Mouse (Mus musculus): ENCODE data around the gene Lrrc1.

Lrrc1 gene

DNA sequence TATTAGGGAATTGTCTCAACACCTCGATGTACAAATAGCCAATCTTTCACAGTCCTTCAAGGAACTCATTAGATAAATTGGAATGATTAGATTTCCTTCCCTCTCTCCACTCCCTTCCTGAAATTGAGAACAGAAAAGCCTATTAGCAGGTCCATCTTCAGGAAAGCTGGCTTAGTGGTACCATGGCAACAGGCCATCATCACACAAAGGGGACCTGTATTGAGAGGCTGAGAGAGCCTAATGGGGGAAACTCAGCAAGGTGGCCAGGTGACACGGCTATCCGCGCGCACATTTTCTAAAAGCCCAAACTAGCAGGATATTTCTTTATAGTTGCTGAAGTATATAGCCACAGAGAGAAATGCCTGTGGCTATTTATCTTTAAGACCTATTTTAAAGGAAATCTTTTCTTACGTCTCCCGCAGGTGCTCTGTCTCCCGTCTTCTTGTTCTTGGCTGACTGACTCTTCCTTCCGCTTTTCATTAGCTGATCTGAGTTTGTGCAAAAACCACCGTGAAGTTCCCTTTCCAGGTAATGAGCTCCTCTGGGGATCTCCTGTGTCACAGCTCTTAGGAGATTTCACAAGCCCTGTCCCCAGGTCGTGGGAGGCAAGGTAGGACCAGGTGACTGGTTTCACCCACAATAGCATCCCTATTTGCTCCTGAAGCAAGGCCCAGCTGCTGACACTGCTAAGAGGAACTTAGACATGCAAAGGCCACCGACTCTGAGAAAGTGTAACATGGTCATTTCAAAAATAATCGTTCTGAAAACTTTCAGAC is 145.6 kb downstream of the Lrrc1 start:
- DNase-seq (ENCODE audit: extremely low read depth, insufficient read length, low spot score), result no peak

GRCm38 (mm10) chr9:77397027-77397426 is 147.6 kb downstream of the Lrrc1 start:
- DNase-seq (ENCODE audit: extremely low read depth, insufficient read length, low spot score), result no peak

GRCm38 (mm10) chr9:77391248-77391647 is 153.4 kb downstream of the Lrrc1 start:
- no peak for DNase-seq (ENCODE audit: extremely low read depth, insufficient read length, low spot score)

DNA sequence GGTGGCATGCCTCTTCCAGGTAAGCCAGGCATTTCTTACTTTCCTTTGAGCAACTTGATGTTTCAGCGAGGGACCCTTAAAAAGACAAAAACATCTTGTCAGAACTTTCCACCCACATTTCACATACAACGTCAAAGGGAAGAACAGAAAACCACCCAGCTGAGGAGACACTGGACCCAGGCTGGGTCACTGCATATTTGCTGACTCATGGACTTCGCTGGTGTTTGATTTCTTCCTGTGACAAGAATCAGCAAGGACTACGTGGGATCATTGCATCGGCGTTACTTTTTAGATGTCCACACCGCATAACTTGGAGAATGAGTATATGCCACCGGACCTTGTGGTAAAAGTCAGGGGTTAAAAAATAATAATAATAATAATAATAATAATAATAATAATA is 155.7 kb downstream of the Lrrc1 start:
- no peak for DNase-seq (ENCODE audit: extremely low read depth, insufficient read length, low spot score)

DNA sequence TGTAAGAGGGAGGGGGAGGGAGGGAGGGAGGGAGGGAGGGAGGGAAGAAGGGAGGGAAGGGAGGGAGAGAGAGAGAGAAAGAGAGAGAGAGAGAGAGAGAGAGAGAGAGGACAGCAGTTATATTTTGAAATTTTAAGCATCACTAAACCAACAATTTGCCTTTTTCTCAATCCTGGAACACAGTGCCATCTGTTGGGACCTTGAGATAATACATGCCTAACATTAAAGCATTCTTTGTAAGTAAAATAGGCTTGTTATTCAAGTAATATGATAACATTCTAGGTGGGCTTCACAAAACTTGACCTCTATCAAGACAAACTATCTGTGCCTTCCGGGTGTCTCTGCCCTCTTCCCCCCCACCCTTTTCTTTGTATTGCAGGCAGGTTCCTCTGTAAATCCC is 157.9 kb downstream of the Lrrc1 start:
- no peak for DNase-seq (ENCODE audit: extremely low read depth, insufficient read length, low spot score)

- DNase-seq (ENCODE audit: extremely low read depth, insufficient read length, low spot score), result no peak
Observed at GRCm38 (mm10) chr9:77385611-77386010, 159.1 kb downstream of the Lrrc1 start.

- no peak for DNase-seq (ENCODE audit: extremely low read depth, insufficient read length, low spot score)
Observed at GRCm38 (mm10) chr9:77384651-77385050, 160.0 kb downstream of the Lrrc1 start.

- DNase-seq (ENCODE audit: extremely low read depth, insufficient read length, low spot score), result no peak
Observed at GRCm38 (mm10) chr9:77383951-77384350, 160.7 kb downstream of the Lrrc1 start.

GRCm38 (mm10) chr9:77382514-77382913 is 162.2 kb downstream of the Lrrc1 start:
- no peak for DNase-seq (ENCODE audit: extremely low read depth, insufficient read length, low spot score)

- no peak for DNase-seq (ENCODE audit: extremely low read depth, insufficient read length, low spot score)
Observed at GRCm38 (mm10) chr9:77381565-77381964, 163.1 kb downstream of the Lrrc1 start.
